Mouse (Mus musculus) heart, embryonic 13.5 days (tissue): ENCODE data around the gene Irs2. TPM values are rescaled to one million over a fixed set of nuclear protein-coding genes. Genes with fewer than 3 reads are reported as not detected.

Experiments
- ATAC-seq: fragments of 200-750 bp; cut with Nextera tagmentation; 2 replicates; pipeline ENCODE4 v1.8.0; 2017; ENCODE audit warnings: moderate TSS enrichment; ENCODE audit not compliant: insufficient number of reproducible peaks, low FRiP score, low TSS enrichment; ENCODE audit errors: extremely low read depth
- H3K27ac ChIP-seq: fragments of 300-500 bp; sonication (generic); replicated peaks from 2 replicates; pipeline ENCODE4 v1.5.1; 2015; ENCODE audit warnings: moderate library complexity, mild to moderate bottlenecking, inconsistent platforms
- H3K27me3 ChIP-seq: fragments of 300-500 bp; sonication (generic); replicated peaks from 2 replicates; pipeline ENCODE4 v1.6.1; 2015; ENCODE audit warnings: mild to moderate bottlenecking, inconsistent platforms
- H3K36me3 ChIP-seq: fragments of 300-500 bp; sonication (generic); 2 replicates; pipeline ENCODE4 v1.6.1; 2015; ENCODE audit warnings: mild to moderate bottlenecking, inconsistent platforms
- H3K4me1 ChIP-seq: fragments of 300-500 bp; sonication (generic); 2 replicates; pipeline ENCODE4 v1.6.1; 2015; ENCODE audit warnings: inconsistent platforms
- H3K4me2 ChIP-seq: fragments of 300-500 bp; sonication (generic); 2 replicates; pipeline ENCODE4 v1.6.1; 2015; ENCODE audit warnings: inconsistent platforms, mild to moderate bottlenecking, moderate library complexity
- H3K4me3 ChIP-seq: fragments of 300-500 bp; sonication (generic); 2 replicates; pipeline ENCODE4 v1.5.1; 2015; ENCODE audit warnings: moderate library complexity, mild to moderate bottlenecking, inconsistent platforms
- H3K9ac ChIP-seq: fragments of 300-500 bp; sonication (generic); 2 replicates; pipeline ENCODE4 v1.6.1; 2015; ENCODE audit warnings: inconsistent platforms, mild to moderate bottlenecking, moderate library complexity
- H3K9me3 ChIP-seq: fragments of 300-500 bp; sonication (generic); 2 replicates; pipeline ENCODE4 v1.6.1; 2016; ENCODE audit warnings: inconsistent platforms
- WGBS: fragments of 180-500 bp; shearing (Covaris S2); methylation state at CpG from one replicate; pipeline ENCODE4 v1.1.7; 2015; ENCODE audit warnings: mixed read lengths; 5-methylcytosine and 5-hydroxymethylcytosine counted together
- polyA plus RNA-seq: library from polyadenylated mRNA; unstranded; fragments of >200 nt; fragmentation: Nextera tagmentation; extraction: Ambion mirVana; gene quantifications from 2 replicates; pipeline ENCODE4 v1.2.1, GENCODE M21; 2015

Gene Irs2
- polyA plus RNA-seq, 1 experiment from 2014 or later: 3.2 TPM

DNA sequence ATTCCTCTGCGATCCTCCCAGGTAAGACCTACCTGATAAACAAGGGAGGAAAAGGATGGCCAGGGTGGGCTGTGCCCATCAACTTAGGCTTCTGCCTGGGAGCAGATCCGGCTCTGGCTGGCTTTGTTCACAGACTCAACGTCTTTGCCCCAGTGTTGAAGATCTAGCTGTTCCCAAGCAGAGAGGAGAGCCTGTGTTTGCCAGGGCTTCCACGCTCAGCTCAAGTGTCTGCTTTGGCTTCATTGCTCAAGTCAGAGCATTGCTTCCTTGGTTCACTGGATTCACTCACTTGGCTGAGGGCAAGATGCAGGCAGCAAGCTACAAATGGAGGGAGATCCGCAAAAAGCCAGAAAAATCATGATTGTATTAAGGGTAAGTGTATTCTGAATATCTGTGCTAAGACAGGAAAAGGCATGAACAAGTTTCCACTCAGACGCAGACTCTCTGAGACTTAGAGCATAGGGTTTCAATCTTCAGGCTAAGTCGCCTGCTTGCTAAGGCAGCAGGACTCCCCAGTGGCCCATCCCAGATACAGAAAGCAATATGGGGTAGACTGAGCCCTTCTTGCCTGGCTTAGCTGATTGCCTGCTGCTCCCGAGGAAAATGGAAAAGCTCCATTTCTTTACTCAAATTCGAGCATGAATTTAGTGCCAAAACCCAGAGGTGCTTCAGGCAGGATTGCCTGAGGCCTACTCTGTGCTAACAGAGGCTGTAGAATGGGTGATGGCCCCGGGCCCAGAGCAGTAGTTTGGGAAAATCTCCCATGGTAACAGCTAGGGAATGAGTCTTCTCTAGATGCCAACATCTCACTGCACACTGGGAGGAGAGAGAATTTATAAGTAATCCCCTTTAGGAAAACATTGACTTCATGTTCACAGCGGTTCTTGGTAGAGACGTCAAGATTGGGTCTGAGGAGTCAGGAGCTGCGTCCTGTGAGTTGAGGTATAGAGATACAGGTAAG lies 37.5 kb downstream of the Irs2 start:
- no peak overlapping the region for H3K4me3 ChIP-seq
- WGBS: 79% methylated on average over 13 of the region's 13 CpGs
- no peak overlapping the region for H3K27ac ChIP-seq
- H3K27me3 ChIP-seq: peaks cover 18% of the 10 kb centered on the region
- ATAC-seq: no peak
- H3K9ac ChIP-seq: no peak overlapping the region
- no peaks in the 10 kb centered on the region for H3K9me3 ChIP-seq
- peaks cover 62% of the 10 kb centered on the region for H3K4me1 ChIP-seq
- no peak overlapping the region for H3K4me2 ChIP-seq
- no peaks in the 10 kb centered on the region for H3K36me3 ChIP-seq

DNA sequence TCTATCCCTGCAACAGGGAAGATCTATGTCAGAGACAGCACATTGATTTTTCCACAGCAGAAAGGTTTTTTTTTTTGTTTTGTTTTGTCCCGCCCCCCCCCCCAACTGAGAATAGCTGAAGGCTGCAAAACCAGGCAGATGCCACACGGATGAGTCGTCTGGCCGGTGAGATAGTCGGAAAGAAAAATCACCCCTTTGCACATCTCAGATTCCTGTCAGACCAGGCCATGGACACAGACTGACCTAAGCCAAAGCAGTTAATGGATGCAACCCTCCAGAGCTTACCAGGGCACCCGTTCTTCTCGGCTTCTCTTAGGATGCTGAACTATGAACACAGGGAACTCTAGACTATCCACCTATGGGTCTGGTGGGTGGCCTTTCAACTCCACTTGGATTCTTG lies 39.6 kb downstream of the Irs2 start:
- Histone ChIP-seq H3K9ac (no peak overlapping the region), H3K4me2 (no peak overlapping the region), H3K4me3 (no peak overlapping the region), H3K9me3 (no peaks in the 10 kb centered on the region), H3K27ac (no peak overlapping the region), H3K4me1 (peaks cover 60% of the 10 kb centered on the region), H3K27me3 (peaks cover 18% of the 10 kb centered on the region), H3K36me3 (no peaks in the 10 kb centered on the region)
- 46% methylated on average over 7 of the region's 7 CpGs for WGBS
- ATAC-seq: no peak

DNA sequence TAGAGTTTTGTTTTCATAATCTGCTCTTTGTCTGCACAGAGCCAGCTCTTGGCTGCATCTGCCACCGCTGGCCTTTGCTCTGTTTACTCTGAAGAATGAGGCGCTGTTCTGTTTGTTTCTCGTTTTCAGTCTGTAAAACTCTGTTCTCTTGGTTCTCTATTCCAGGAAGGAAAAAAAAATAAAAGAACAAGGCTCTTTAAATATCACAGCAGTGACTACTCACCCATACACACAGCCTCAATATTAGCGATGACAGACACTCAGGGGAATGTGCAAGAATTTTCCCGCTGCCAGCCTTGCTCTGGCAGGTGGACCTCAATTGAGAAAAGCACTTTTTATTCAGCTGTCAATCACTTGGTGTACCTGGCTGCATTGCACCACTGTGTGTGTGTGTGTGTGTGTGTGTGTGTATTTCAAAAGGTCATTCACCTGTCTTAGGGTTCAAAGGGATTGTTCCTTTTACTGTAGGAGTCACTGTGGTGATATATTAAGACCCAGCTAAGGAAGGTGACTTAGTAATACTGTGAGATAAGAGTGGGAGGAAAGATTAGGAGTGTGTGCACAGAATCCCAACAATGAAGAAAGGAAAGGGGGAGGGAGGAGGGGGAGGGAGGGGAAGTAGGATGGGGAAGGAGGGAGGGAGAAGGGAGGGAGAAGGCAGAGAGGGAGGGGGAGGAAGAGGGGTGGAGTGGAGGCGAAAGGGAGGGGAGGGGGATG lies 42.7 kb downstream of the Irs2 start:
- Histone ChIP-seq H3K4me2 (peak overlapping the region; percentile 44), H3K4me3 (no peak overlapping the region), H3K9me3 (no peaks in the 10 kb centered on the region), H3K36me3 (no peaks in the 10 kb centered on the region), H3K27ac (peak overlapping the region; percentile 74), H3K4me1 (peaks cover 71% of the 10 kb centered on the region), H3K9ac (peak overlapping the region; percentile 48; the same call in 1 of the 2 replicates), H3K27me3 (peaks cover 6% of the 10 kb centered on the region)
- WGBS: 17% methylated on average over 6 of the region's 6 CpGs
- ATAC-seq: peak; percentile 39; the same call in 1 of the 2 replicates

DNA sequence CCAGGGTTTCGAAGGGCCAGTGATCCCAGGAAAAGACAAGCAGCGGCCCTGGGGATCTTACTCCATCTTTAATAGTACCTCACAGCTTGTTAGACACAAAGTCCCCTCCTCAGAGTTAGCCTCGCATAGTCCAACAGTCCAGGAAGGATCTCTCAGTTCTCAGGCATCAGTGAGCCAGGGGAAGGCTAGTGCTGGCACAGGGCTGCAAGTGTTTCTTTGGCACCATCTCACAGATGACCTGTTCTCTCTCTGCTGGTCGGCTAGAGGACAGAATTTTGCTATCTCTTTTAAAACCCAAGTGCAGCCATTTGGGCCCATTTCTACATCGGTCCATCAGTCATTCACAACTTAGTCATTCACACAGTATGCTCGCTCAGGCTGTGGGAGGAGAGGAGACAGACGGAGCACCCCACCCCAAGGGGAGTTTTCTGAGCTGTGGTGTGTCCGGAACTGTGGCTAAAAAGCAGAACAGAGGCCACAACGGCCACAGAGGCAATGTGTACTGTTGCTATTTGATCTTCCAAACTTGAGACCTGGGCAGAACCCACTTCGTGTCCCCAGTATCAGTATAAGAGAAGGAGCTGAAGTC lies 43.7 kb downstream of the Irs2 start:
- peak overlapping the region; percentile 74 for H3K27ac ChIP-seq

DNA sequence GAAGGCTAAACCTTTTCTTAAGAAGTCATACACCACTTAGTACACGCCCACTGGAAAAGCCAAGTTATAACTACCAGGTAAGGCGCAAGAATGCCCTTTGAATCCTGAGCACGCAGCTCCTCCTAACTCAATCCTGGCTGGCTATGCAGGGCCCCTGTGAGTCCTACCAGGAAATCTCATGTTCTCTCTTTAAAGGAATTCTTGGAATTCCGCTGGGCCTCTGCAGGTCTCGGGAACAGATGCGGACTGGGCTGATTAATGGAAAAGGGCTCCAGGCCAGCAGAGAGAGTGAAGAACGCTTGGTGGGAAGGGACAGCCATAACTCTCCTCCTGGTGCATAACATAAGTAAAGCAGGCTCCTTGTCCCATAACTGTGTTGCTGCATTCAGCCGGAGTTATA lies 46.3 kb downstream of the Irs2 start:
- Histone ChIP-seq H3K4me2 (peak overlapping the region; percentile 30), H3K27ac (peak overlapping the region; percentile 79), H3K36me3 (no peaks in the 10 kb centered on the region), H3K4me3 (no peak overlapping the region), H3K4me1 (peaks cover 94% of the 10 kb centered on the region), H3K9ac (no peak overlapping the region), H3K27me3 (peaks cover 16% of the 10 kb centered on the region), H3K9me3 (no peaks in the 10 kb centered on the region)
- 9% methylated on average over 8 of the region's 8 CpGs for WGBS
- ATAC-seq: no peak

More for the DNA sequence above, 43.7 kb downstream of the Irs2 start:
- H3K4me2 ChIP-seq: peak overlapping the region; percentile 44; the same call in 1 of the 2 replicates
- peaks cover 81% of the 10 kb centered on the region for H3K4me1 ChIP-seq
- WGBS: 53% methylated on average over 10 of the region's 10 CpGs
- H3K27me3 ChIP-seq: peaks cover 1% of the 10 kb centered on the region
- H3K36me3 ChIP-seq: no peaks in the 10 kb centered on the region
- ATAC-seq: no peak
- no peaks in the 10 kb centered on the region for H3K9me3 ChIP-seq
- H3K9ac ChIP-seq: peak overlapping the region; percentile 29
- H3K4me3 ChIP-seq: no peak overlapping the region

DNA sequence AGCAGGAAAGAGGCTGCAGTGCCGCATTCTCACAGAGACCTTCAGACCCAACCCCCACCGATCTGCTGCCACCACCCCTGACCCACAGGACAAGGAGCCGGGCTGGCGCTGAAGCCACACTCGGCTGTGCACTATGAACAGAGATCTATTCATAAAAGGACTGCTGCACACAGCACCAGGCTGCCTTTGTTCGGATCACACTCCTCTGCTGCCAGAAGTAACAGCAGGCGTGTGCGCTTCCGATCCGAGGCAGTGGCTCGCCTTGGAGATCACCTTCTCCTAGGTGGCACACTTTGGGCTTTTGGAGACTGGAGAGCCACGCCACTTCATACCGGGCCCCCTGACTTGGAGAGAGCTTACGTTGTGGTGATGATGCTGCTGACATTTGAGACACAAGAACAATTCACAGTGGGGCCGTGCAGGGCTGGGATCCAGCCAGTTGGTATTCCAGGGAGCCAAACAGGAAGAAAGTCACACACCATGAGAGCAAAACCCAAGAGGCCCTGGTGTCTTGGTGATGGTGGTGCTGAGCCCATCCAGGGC lies 47.9 kb downstream of the Irs2 start:
- WGBS: 14% methylated on average over 15 of the region's 15 CpGs
- ATAC-seq: no peak
- H3K9me3 ChIP-seq: no peaks in the 10 kb centered on the region

DNA sequence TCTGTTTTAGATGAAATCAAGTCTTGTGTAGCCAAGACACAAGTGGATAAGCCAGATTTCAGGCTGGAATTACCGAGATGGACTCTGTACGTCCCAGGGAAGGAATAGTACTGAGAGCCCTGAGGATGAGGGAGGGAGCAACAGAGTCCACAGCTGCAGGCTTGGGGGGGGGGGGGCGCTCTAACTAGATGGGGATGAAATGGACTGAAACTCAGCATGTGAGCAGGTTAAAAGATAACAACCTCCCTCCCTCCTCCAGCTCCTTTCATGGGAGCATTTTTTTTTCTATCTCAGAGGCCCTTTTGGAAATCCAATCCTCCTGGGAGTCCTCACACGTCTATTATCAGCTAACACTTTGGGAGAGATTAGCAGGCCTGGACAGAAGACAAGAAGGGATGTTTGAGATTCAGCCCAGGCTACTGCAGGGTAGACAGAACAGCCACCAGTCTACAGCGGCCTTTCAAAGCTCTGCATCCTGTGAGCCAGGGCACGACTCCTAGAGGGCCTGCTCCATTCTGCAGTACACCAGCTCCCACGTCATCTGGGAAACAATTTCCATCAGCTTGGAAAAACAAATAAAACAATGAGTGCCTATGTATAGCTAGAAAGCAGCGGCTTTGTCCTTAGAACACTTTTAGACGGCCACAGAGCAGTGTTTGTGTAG lies 50.8 kb downstream of the Irs2 start:
- Histone ChIP-seq H3K36me3 (no peaks in the 10 kb centered on the region), H3K4me1 (peaks cover 75% of the 10 kb centered on the region), H3K27ac (peak overlapping the region; percentile 71), H3K9ac (peak overlapping the region; percentile 65), H3K9me3 (no peaks in the 10 kb centered on the region), H3K4me2 (peak overlapping the region; percentile 18; the same call in 1 of the 2 replicates), H3K4me3 (no peak overlapping the region), H3K27me3 (peaks cover 16% of the 10 kb centered on the region)
- ATAC-seq: no peak
- WGBS: 7% methylated on average over 9 of the region's 9 CpGs

More for the DNA sequence above, 47.9 kb downstream of the Irs2 start:
- Histone ChIP-seq H3K27ac (peak overlapping the region; percentile 79), H3K4me3 (peak overlapping the region; percentile 12; the same call in 1 of the 2 replicates), H3K4me1 (peaks cover 82% of the 10 kb centered on the region), H3K36me3 (no peaks in the 10 kb centered on the region), H3K9ac (peak overlapping the region; percentile 63), H3K27me3 (peaks cover 16% of the 10 kb centered on the region), H3K4me2 (peak overlapping the region; percentile 61)

DNA sequence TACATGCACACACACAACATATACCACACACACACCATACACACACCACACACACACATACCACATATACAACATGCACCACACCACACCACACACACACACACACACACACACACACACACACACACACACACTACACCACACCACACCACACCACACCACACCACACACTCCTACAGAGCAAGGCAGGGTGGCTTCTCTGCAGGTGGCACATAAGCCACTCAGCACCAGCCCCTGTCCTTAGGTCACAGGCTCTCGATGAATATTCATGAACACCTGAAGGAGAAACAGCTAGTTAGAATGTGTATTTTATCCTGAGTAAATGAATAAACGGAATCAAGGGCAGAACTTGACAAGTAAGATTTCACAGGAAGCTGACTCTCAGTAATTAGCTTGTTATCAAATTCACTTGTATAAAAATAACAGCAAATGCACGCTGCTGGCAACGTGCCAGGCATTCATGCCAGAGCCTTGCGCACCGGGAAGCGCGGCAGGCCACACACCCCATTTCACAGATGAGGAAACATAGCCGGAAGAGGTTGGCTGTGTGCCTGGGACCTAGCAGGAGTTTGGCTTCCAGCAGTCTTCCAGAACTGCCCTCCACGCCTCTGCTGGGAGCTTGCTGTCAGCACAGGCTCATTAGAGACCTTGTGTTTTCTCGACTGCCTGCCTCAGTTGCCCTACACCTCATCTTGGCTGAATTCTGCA lies 54.8 kb downstream of the Irs2 start:
- H3K9me3 ChIP-seq: no peaks in the 10 kb centered on the region
- H3K9ac ChIP-seq: no peak overlapping the region
- 8% methylated on average over 11 of the region's 11 CpGs for WGBS
- peaks cover 49% of the 10 kb centered on the region for H3K4me1 ChIP-seq
- no peak for ATAC-seq
- H3K4me3 ChIP-seq: no peak overlapping the region
- no peaks in the 10 kb centered on the region for H3K36me3 ChIP-seq
- H3K27ac ChIP-seq: 0 out of 2 replicates have a peak overlapping the region, but pooled peaks have one; percentile 1
- H3K4me2 ChIP-seq: no peak overlapping the region
- peaks cover 9% of the 10 kb centered on the region for H3K27me3 ChIP-seq

DNA sequence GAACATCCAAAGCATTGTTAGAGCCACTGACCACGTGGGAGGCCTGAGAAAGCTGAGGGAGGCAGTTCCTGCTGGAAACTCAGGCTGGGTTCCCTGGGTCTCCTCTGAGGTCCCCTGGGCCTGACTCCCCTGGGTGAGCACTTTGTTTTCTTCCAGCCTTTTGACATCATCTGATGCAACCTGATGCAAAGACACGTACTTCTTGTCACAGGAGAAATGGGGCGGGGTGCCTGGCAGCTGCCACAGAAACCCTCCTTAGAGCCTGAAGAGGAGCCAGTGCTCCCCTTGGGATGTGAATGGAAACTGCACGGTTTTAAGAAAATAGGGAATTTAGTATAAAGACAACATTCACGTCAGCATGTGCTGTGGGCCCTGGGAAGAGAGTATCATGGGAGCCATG lies 55.6 kb downstream of the Irs2 start:
- Histone ChIP-seq H3K9me3 (no peaks in the 10 kb centered on the region), H3K4me3 (no peak overlapping the region), H3K36me3 (no peaks in the 10 kb centered on the region), H3K4me1 (peaks cover 49% of the 10 kb centered on the region), H3K27ac (no peak overlapping the region), H3K27me3 (0 out of 2 replicates have a peak, but pooled peaks cover 4% of the 10 kb centered on the region), H3K4me2 (no peak overlapping the region), H3K9ac (no peak overlapping the region)
- no peak for ATAC-seq
- WGBS: 49% methylated on average over 5 of the region's 5 CpGs

DNA sequence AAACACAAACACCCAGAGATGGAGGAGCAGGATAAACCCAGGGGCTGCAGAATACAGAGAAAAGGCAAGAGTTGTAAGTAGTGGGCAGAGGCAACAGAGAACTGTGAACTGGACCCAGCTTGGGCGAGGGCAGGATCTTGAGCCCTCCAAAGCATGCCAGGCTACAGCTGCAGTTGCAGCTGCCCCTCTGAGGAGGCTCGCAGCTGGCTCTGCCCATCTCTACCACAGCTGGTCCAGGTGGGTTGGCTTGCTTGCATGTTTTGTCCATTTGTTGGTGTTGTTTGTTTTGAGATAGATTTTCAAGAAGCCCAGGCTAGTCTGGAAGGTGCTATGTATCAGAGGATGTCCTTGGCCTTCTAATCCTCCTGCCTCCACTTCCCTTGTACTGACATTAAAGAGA lies 56.0 kb downstream of the Irs2 start:
- WGBS: 87% methylated on average over 2 of the region's 2 CpGs
- Histone ChIP-seq H3K27me3 (0 out of 2 replicates have a peak, but pooled peaks cover 4% of the 10 kb centered on the region), H3K4me3 (no peak overlapping the region), H3K27ac (no peak overlapping the region), H3K9me3 (no peaks in the 10 kb centered on the region), H3K36me3 (no peaks in the 10 kb centered on the region), H3K9ac (no peak overlapping the region), H3K4me1 (peaks cover 47% of the 10 kb centered on the region), H3K4me2 (no peak overlapping the region)
- ATAC-seq: no peak
